Mouse (Mus musculus) MEL (cell line): ENCODE data around the gene Lmo7.

Experiments used
- CHD2 ChIP-seq: IDR thresholded peaks from 2 replicates; pipeline ENCODE4 v1.6.1; 2011; ENCODE audit warnings: low read length, improper control_type of control experiment
- CTCF ChIP-seq, 3 experiments: IDR thresholded peaks in 2 of 3; conservative IDR thresholded peaks in 1 of 3; 2 replicates each; pipeline ENCODE4 v1.5.1; 2011 to 2012; ENCODE audit warnings: low read length in 3 of 3, low read depth in 2 of 3, mild to moderate bottlenecking in 2 of 3, improper control_type of control experiment in 1 of 3, inconsistent platforms in 1 of 3, mixed read lengths in 1 of 3, moderate library complexity in 1 of 3; ENCODE audit not compliant: control insufficient read depth in 1 of 3, insufficient read depth in 1 of 3, poor library complexity in 1 of 3, severe bottlenecking in 1 of 3
- EP300 ChIP-seq, 2 experiments: IDR thresholded peaks; 2 replicates each; pipeline ENCODE4 v1.6.1; 2011; ENCODE audit warnings: improper control_type of control experiment in 2 of 2, low read length in 2 of 2, low read depth in 1 of 2, mild to moderate bottlenecking in 1 of 2
- ETS1 ChIP-seq: IDR thresholded peaks from 2 replicates; pipeline ENCODE4 v1.6.1; 2012; ENCODE audit warnings: low read depth, mild to moderate bottlenecking, inconsistent platforms, low read length, improper control_type of control experiment, moderate library complexity
- HCFC1 ChIP-seq: IDR thresholded peaks from 2 replicates; pipeline ENCODE4 v1.6.1; 2012; ENCODE audit warnings: low read depth, mild to moderate bottlenecking, inconsistent platforms, low read length, improper control_type of control experiment, moderate library complexity
- JUND ChIP-seq: IDR thresholded peaks from 2 replicates; pipeline ENCODE4 v1.6.1; 2011; ENCODE audit warnings: low read depth, mild to moderate bottlenecking, improper control_type of control experiment, low read length
- MAX ChIP-seq: IDR thresholded peaks from 2 replicates; pipeline ENCODE4 v1.6.1; 2011; ENCODE audit warnings: low read length, improper control_type of control experiment
- MXI1 ChIP-seq: IDR thresholded peaks from 2 replicates; pipeline ENCODE4 v1.6.1; 2011; ENCODE audit warnings: mild to moderate bottlenecking, low read depth, low read length, improper control_type of control experiment
- MYC ChIP-seq: IDR thresholded peaks from 2 replicates; pipeline ENCODE4 v1.6.1; 2011; ENCODE audit warnings: low read depth, mild to moderate bottlenecking, low read length, improper control_type of control experiment, moderate library complexity
- POLR2A ChIP-seq, 2 experiments: IDR thresholded peaks; 2 replicates each; pipeline ENCODE4 v1.6.1; 2011 to 2012; ENCODE audit warnings: low read length in 2 of 2, mild to moderate bottlenecking in 2 of 2, control low read depth in 1 of 2, improper control_type of control experiment in 1 of 2, low read depth in 1 of 2, moderate library complexity in 1 of 2; ENCODE audit not compliant: control insufficient read depth in 1 of 2, insufficient read depth in 1 of 2, poor library complexity in 1 of 2
- TAL1 ChIP-seq: IDR thresholded peaks from 2 replicates; pipeline ENCODE4 v1.6.1; 2012; ENCODE audit warnings: mild to moderate bottlenecking, inconsistent platforms, low read length, moderate library complexity, mixed read lengths
- TBP ChIP-seq: IDR thresholded peaks from 2 replicates; pipeline ENCODE4 v1.8.0; 2011; ENCODE audit warnings: low read depth, low read length, improper control_type of control experiment
- TCF12 ChIP-seq: IDR thresholded peaks from 2 replicates; pipeline ENCODE4 v1.6.1; 2014; ENCODE audit warnings: low read depth, mild to moderate bottlenecking, inconsistent platforms, low read length, improper control_type of control experiment, moderate library complexity
- ZKSCAN1 ChIP-seq: IDR thresholded peaks from 2 replicates; pipeline ENCODE4 v1.6.1; 2012; ENCODE audit warnings: low read depth, mild to moderate bottlenecking, inconsistent platforms, low read length, improper control_type of control experiment, moderate library complexity

DNA sequence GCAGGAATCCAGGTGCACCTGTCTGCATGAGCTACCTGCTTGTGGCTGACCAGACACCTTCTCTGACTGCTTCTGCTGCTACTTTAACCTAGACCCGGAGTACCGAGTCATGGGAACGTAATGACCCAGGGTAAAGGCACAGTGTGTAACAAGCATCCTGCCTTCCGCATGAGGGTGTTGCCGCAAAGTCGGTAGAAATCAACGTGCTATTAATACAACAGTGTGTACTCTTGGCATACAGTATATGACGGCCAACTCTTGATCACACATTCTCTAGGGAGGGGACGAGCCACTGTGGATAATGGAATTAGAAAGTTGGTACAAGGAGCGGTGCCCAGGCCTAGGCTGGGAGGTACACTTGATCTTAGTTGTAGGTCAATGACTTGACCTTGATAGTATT, 156.6 kb downstream of the Lmo7 start:
- TF ChIP-seq ETS1 (no peak), TAL1 (no peak), CTCF (IDR thresholded peaks at IDR 0.05 in 2 of 3, conservative IDR thresholded peaks at IDR 0.05 in 1 of 3; ENCODE audit: control insufficient read depth in 1 of 3, insufficient read depth in 1 of 3, low read depth in 2 of 3, low read length in 3 of 3, poor library complexity in 1 of 3, severe bottlenecking in 1 of 3) (no peak), EP300 (IDR thresholded peaks at IDR 0.05; ENCODE audit: low read depth in 1 of 2, low read length in 2 of 2) (no peak), HCFC1 (no peak), MAX (no peak), ZKSCAN1 (no peak), POLR2A (IDR thresholded peaks at IDR 0.05; ENCODE audit: control insufficient read depth in 1 of 2, insufficient read depth in 1 of 2, low read depth in 1 of 2, low read length in 2 of 2, poor library complexity in 1 of 2) (no peak), TCF12 (no peak), MYC (no peak), TBP (no peak), CHD2 (no peak), JUND (no peak), MXI1 (no peak)
